Mouse (Mus musculus): ENCODE data around the gene Rgs12. TPM values are rescaled to one million over a fixed set of nuclear protein-coding genes. Genes with fewer than 3 reads are reported as not detected.

Gene Rgs12
- polyA plus RNA-seq, 2 experiments = 17.1 to 21.7 TPM

GRCm38 (mm10) chr5:35073992-35074391, 124.7 kb downstream of the Rgs12 start:
- Histone ChIP-seq H3K4me3 (ENCODE audit: insufficient read depth in 1 of 2, low read depth in 2 of 2, low read length in 2 of 2) (no peak overlapping the region), H3K36me3 (replicated peaks; ENCODE audit: control insufficient read depth, insufficient read depth, low read depth) (no peaks in the 10 kb centered on the region), H3K4me1 (replicated peaks; ENCODE audit: control insufficient read depth in 2 of 2, insufficient read depth in 2 of 2, low read length in 1 of 2) (no peaks in the 10 kb centered on the region), H3K27ac (no peak overlapping the region), H3K4me2 (ENCODE audit: low read depth) (no peak overlapping the region), H3K27me3 (ENCODE audit: control insufficient read depth, insufficient read depth, low read length) (no peaks in the 10 kb centered on the region; the same call in 1 of the 2 replicates), H3K9ac (replicated peaks) (no peak overlapping the region), H3K9me3 (ENCODE audit: control insufficient read depth, low read length) (no peaks in the 10 kb centered on the region)
- 63% methylated on average over 9 of the region's 9 CpGs for WGBS (ENCODE audit: insufficient replicate concordance)
- ATAC-seq (ENCODE audit: insufficient read depth) = no peak
- DNase-seq (ENCODE audit: low read depth in 3 of 3, low spot score in 3 of 3) = no peak
- TF ChIP-seq CTCF (IDR thresholded peaks at IDR 0.05; ENCODE audit: low read depth) = no peak
- TF ChIP-seq EP300 (IDR thresholded peaks at IDR 0.05; ENCODE audit: low read depth) = no peak

DNA sequence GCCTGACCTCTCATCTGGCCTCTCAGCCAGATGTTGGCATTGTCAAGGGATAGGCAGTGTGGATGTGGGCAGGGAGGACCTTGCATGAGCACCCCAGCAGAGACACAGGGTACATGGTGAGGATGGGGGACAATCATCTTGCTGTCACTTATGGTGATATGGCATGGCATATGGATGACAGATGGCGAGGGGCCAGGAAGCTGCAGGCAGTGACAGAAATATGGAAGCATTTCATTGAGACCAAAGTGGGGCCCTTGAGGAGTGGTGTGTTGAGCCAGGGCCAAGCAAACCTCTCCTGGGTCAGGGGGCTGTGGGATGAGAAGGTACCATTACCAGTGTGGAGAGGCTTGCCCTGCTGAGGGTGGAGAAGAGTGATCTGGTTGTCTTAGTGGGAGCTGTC, 127.1 kb downstream of the Rgs12 start:
- WGBS (ENCODE audit: insufficient replicate concordance) = 80% methylated on average over 1 of the region's 1 CpGs
- H3K27ac ChIP-seq = no peak overlapping the region
- no peak for ATAC-seq (ENCODE audit: insufficient read depth)

DNA sequence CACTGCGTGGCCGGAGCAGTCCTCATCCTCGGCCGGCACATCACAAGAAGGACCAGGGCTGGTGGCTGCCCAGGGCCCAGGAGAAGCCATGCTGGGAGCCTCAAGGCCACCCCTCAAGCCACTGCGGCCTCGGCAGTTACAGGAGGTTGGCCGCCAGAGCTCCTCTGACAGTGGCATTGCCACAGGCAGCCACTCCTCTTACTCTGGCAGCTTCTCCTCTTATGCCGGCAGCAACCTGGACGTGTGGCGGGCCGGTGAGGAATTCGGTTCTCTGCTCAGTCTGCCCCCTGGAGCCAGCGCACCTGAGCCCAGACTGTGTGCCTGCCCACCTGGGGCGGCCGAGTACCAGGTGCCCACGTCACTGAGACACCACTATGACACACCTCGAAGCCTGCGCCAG, 129.9 kb downstream of the Rgs12 start:
- Histone ChIP-seq H3K9me3 (ENCODE audit: control insufficient read depth, low read length) (no peaks in the 10 kb centered on the region), H3K27ac (no peak overlapping the region), H3K4me1 (replicated peaks; ENCODE audit: control insufficient read depth in 2 of 2, insufficient read depth in 2 of 2, low read length in 1 of 2) (no peaks in the 10 kb centered on the region), H3K27me3 (ENCODE audit: control insufficient read depth, insufficient read depth, low read length) (no peaks in the 10 kb centered on the region; the same call in 1 of the 2 replicates), H3K9ac (replicated peaks) (no peak overlapping the region), H3K4me3 (ENCODE audit: insufficient read depth in 1 of 2, low read depth in 2 of 2, low read length in 2 of 2) (no peak overlapping the region), H3K36me3 (replicated peaks; ENCODE audit: control insufficient read depth, insufficient read depth, low read depth) (no peaks in the 10 kb centered on the region), H3K4me2 (ENCODE audit: low read depth) (no peak overlapping the region)
- 40% methylated on average over 18 of the region's 18 CpGs for WGBS (ENCODE audit: insufficient replicate concordance)
- TF ChIP-seq EP300 (IDR thresholded peaks at IDR 0.05; ENCODE audit: low read depth) (no peak), CTCF (IDR thresholded peaks at IDR 0.05; ENCODE audit: low read depth) (no peak)
- ATAC-seq (ENCODE audit: insufficient read depth) (no peak), DNase-seq (ENCODE audit: low read depth in 3 of 3, low spot score in 3 of 3) (no peak)

More for the DNA sequence above, 127.1 kb downstream of the Rgs12 start:
- H3K4me2 ChIP-seq (ENCODE audit: low read depth) = no peak overlapping the region
- H3K4me3 ChIP-seq (ENCODE audit: insufficient read depth in 1 of 2, low read depth in 2 of 2, low read length in 2 of 2) = no peak overlapping the region
- no peaks in the 10 kb centered on the region for H3K36me3 ChIP-seq (replicated peaks; ENCODE audit: control insufficient read depth, insufficient read depth, low read depth)
- DNase-seq (ENCODE audit: low read depth in 3 of 3, low spot score in 3 of 3) = no peak
- H3K27me3 ChIP-seq (ENCODE audit: control insufficient read depth, insufficient read depth, low read length) = no peaks in the 10 kb centered on the region; the same call in 1 of the 2 replicates
- no peak overlapping the region for H3K9ac ChIP-seq (replicated peaks)
- H3K9me3 ChIP-seq (ENCODE audit: control insufficient read depth, low read length) = no peaks in the 10 kb centered on the region
- no peak for TF ChIP-seq CTCF (IDR thresholded peaks at IDR 0.05; ENCODE audit: low read depth)
- TF ChIP-seq EP300 (IDR thresholded peaks at IDR 0.05; ENCODE audit: low read depth) = no peak
- no peaks in the 10 kb centered on the region for H3K4me1 ChIP-seq (replicated peaks; ENCODE audit: control insufficient read depth in 2 of 2, insufficient read depth in 2 of 2, low read length in 1 of 2)

DNA sequence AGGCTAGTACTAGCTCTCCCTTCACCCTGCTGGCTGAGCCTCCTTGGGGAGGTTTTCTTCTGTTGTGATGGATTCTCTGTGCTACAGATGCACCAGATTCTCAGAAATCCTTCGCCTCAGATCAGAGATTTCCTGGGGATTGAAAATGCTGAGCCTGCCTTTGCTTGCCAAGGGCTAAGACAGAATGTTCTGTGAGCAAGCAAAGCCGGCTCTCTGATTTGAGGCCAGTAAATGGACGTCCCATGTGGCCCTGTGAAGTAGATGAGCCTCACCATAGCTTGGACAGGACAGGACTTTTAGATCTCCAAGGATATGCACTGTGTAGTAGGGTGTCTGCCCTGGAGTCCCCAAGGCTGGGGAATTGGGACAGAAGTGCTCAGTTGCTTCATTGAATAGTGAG, 135.7 kb downstream of the Rgs12 start:
- Histone ChIP-seq H3K4me3 (ENCODE audit: insufficient read depth in 1 of 2, low read depth in 2 of 2, low read length in 2 of 2) (no peak overlapping the region), H3K4me2 (ENCODE audit: low read depth) (no peak overlapping the region), H3K4me1 (replicated peaks; ENCODE audit: control insufficient read depth in 2 of 2, insufficient read depth in 2 of 2, low read length in 1 of 2) (0 out of 4 replicates have a peak, but pooled peaks cover 0 to 1% of the 10 kb centered on the region in 2 experiments), H3K9me3 (ENCODE audit: control insufficient read depth, low read length) (no peaks in the 10 kb centered on the region), H3K27ac (no peak overlapping the region), H3K27me3 (ENCODE audit: control insufficient read depth, insufficient read depth, low read length) (no peaks in the 10 kb centered on the region), H3K9ac (replicated peaks) (no peak overlapping the region), H3K36me3 (replicated peaks; ENCODE audit: control insufficient read depth, insufficient read depth, low read depth) (no peaks in the 10 kb centered on the region)
- no peak for DNase-seq (ENCODE audit: low read depth in 3 of 3, low spot score in 3 of 3)
- ATAC-seq (ENCODE audit: insufficient read depth) = no peak
- WGBS (ENCODE audit: insufficient replicate concordance) = 46% methylated on average over 3 of the region's 3 CpGs
- TF ChIP-seq EP300 (IDR thresholded peaks at IDR 0.05; ENCODE audit: low read depth) = no peak
- no peak for TF ChIP-seq CTCF (IDR thresholded peaks at IDR 0.05; ENCODE audit: low read depth)

GRCm38 (mm10) chr5:35088785-35089613, 139.8 kb downstream of the Rgs12 start:
- no peak for TF ChIP-seq EP300 (IDR thresholded peaks at IDR 0.05; ENCODE audit: low read depth)
- peak; percentile 98 for TF ChIP-seq CTCF (IDR thresholded peaks at IDR 0.05; ENCODE audit: low read depth)
- ATAC-seq (ENCODE audit: insufficient read depth) = no peak

More at GRCm38 (mm10) chr5:35088785-35089613, 139.8 kb downstream of the Rgs12 start:
- Histone ChIP-seq H3K9ac (replicated peaks) (no peak overlapping the region), H3K4me3 (ENCODE audit: insufficient read depth in 1 of 2, low read depth in 2 of 2, low read length in 2 of 2) (no peak overlapping the region), H3K9me3 (ENCODE audit: control insufficient read depth, low read length) (no peaks in the 10 kb centered on the region), H3K36me3 (replicated peaks; ENCODE audit: control insufficient read depth, insufficient read depth, low read depth) (peaks cover 14% of the 10 kb centered on the region), H3K27me3 (ENCODE audit: control insufficient read depth, insufficient read depth, low read length) (no peaks in the 10 kb centered on the region), H3K4me1 (replicated peaks; ENCODE audit: control insufficient read depth in 2 of 2, insufficient read depth in 2 of 2, low read length in 1 of 2) (0 out of 4 replicates have a peak, but pooled peaks cover 0 to 1% of the 10 kb centered on the region in 2 experiments), H3K27ac (no peak overlapping the region), H3K4me2 (ENCODE audit: low read depth) (no peak overlapping the region)
- peak; percentile 55 to 62 (median 60) for DNase-seq (ENCODE audit: low read depth in 3 of 3, low spot score in 3 of 3)
- 55% methylated on average over 9 of the region's 9 CpGs for WGBS (ENCODE audit: insufficient replicate concordance)

Small RNAs within 50 kb of the gene (microRNA-seq; reads per million reads assigned to microRNA genes)
- 4.6 reads per million, percentile 4 among the genes with 10 or more reads in this experiment for gene Mir3097

Other genes with a start within 250 kb of the Rgs12 start
- gene Htt, start 187.7 kb upstream of the Rgs12 start, polyA plus RNA-seq (2012; rRNA removed) = 5.9 and 6.3 TPM in 2 replicates
- 4.8 and 5.0 TPM in 2 replicates for gene Htt, start 187.7 kb upstream of the Rgs12 start, polyA plus RNA-seq (2014; fragmentation: Nextera tagmentation; extraction: Ambion mirVana)
- 0.90 and 1.2 TPM in 2 replicates for gene Msantd1, start 41.4 kb upstream of the Rgs12 start, polyA plus RNA-seq (2012; rRNA removed)
- 0.17 and 0.27 TPM in 2 replicates for gene Msantd1, start 41.4 kb upstream of the Rgs12 start, polyA plus RNA-seq (2014; fragmentation: Nextera tagmentation; extraction: Ambion mirVana)
- gene Hgfac, start 92.1 kb downstream of the Rgs12 start, polyA plus RNA-seq (2012; rRNA removed) = 92.3 and 97.9 TPM in 2 replicates
- gene Hgfac, start 92.1 kb downstream of the Rgs12 start, polyA plus RNA-seq (2014; fragmentation: Nextera tagmentation; extraction: Ambion mirVana) = 52.8 and 60.0 TPM in 2 replicates
- gene Dok7, start 107.3 kb downstream of the Rgs12 start, polyA plus RNA-seq (2012; rRNA removed) = 0.02 TPM in 2 replicates
- gene Dok7, start 107.3 kb downstream of the Rgs12 start, polyA plus RNA-seq (2014; fragmentation: Nextera tagmentation; extraction: Ambion mirVana) = 0.04 TPM in 1 of 2 replicates, not detected in the other
- 17.7 and 22.7 TPM in 2 replicates for gene Lrpap1, start 156.3 kb downstream of the Rgs12 start, polyA plus RNA-seq (2012; rRNA removed)
- 72.6 and 80.2 TPM in 2 replicates for gene Lrpap1, start 156.3 kb downstream of the Rgs12 start, polyA plus RNA-seq (2014; fragmentation: Nextera tagmentation; extraction: Ambion mirVana)

All from liver, embryonic 14.5 days (tissue).